Mouse (Mus musculus) neural tube, embryonic 14.5 days (tissue): ENCODE data around the gene Fyn. TPM values are rescaled to one million over a fixed set of nuclear protein-coding genes. Genes with fewer than 3 reads are reported as not detected.

Experiments used
- ATAC-seq: fragments of 200-750 bp; cut with Nextera tagmentation; 2 replicates; pipeline ENCODE4 v1.8.0; 2017; ENCODE audit warnings: low read depth, mild to moderate bottlenecking, moderate TSS enrichment, moderate library complexity
- H3K27ac ChIP-seq: fragments of 300-500 bp; sonication (generic); 2 replicates; pipeline ENCODE4 v1.5.1; 2014; ENCODE audit warnings: low read depth, mild to moderate bottlenecking, control low read depth, low read length, moderate library complexity, mixed read lengths
- H3K27me3 ChIP-seq: fragments of 300-500 bp; sonication (generic); 2 replicates; pipeline ENCODE4 v1.6.1; 2014; ENCODE audit warnings: low read length; ENCODE audit not compliant: control insufficient read depth, insufficient read depth
- H3K36me3 ChIP-seq: fragments of 300-500 bp; sonication (generic); 2 replicates; pipeline ENCODE4 v1.6.1; 2014; ENCODE audit warnings: low read length, mixed read lengths; ENCODE audit not compliant: control insufficient read depth, insufficient read depth
- H3K4me1 ChIP-seq: fragments of 300-500 bp; sonication (generic); 2 replicates; pipeline ENCODE4 v1.6.1; 2014; ENCODE audit warnings: low read length; ENCODE audit not compliant: control insufficient read depth, insufficient read depth
- H3K4me2 ChIP-seq: fragments of 300-500 bp; sonication (generic); 2 replicates; pipeline ENCODE4 v1.6.1; 2014; ENCODE audit warnings: mild to moderate bottlenecking, low read depth, low read length, control low read depth
- H3K4me3 ChIP-seq: fragments of 300-500 bp; sonication (generic); 2 replicates; pipeline ENCODE4 v1.5.1; 2014; ENCODE audit warnings: low read depth, low read length, control low read depth, mixed read lengths
- H3K9ac ChIP-seq: fragments of 300-500 bp; sonication (generic); replicated peaks from 2 replicates; pipeline ENCODE4 v1.6.1; 2014; ENCODE audit warnings: low read depth, mild to moderate bottlenecking, control low read depth, low read length, mixed read lengths
- H3K9me3 ChIP-seq: fragments of 300-500 bp; sonication (generic); 2 replicates; pipeline ENCODE4 v1.6.1; 2016; ENCODE audit warnings: low read length; ENCODE audit not compliant: control insufficient read depth
- WGBS: fragments of 180-500 bp; shearing (Covaris S2); extraction: QIAGEN DNeasy Blood & Tissue Kit; methylation state at CpG from one replicate; pipeline ENCODE4 v1.1.7; 2014; 5-methylcytosine and 5-hydroxymethylcytosine counted together
- polyA plus RNA-seq: library from polyadenylated mRNA; unstranded; fragments of >200 nt; fragmentation: Nextera tagmentation; extraction: Ambion mirVana; gene quantifications from 2 replicates; pipeline ENCODE4 v1.2.1, GENCODE M21; 2014

The Fyn gene
- polyA plus RNA-seq, 1 experiment from 2014 or later, result 113 TPM

- Histone ChIP-seq H3K27me3 (no peaks in the 10 kb centered on the region), H3K4me2 (no peak overlapping the region), H3K9me3 (no peaks in the 10 kb centered on the region), H3K4me3 (no peak overlapping the region), H3K9ac (no peak overlapping the region), H3K36me3 (no peaks in the 10 kb centered on the region), H3K27ac (peak overlapping the region; percentile 39; the same call in 1 of the 2 replicates), H3K4me1 (peaks cover 22% of the 10 kb centered on the region)
- ATAC-seq, result no peak
- WGBS, result 74% methylated on average over 9 of the region's 9 CpGs
These were observed 71.9 kb downstream of the Fyn start for GRCm38 (mm10) chr10:39440506-39440905.

- Histone ChIP-seq H3K4me1 (peaks cover 22% of the 10 kb centered on the region), H3K27me3 (no peaks in the 10 kb centered on the region), H3K27ac (no peak overlapping the region), H3K4me3 (no peak overlapping the region), H3K9me3 (no peaks in the 10 kb centered on the region), H3K9ac (no peak overlapping the region), H3K36me3 (no peaks in the 10 kb centered on the region), H3K4me2 (no peak overlapping the region)
- ATAC-seq, result no peak
These were observed 73.0 kb downstream of the Fyn start for GRCm38 (mm10) chr10:39441636-39442035.

GRCm38 (mm10) chr10:39443122-39443521 lies 74.5 kb downstream of the Fyn start:
- WGBS, result 74% methylated on average over 2 of the region's 2 CpGs
- peaks cover 17% of the 10 kb centered on the region for H3K4me1 ChIP-seq
- no peaks in the 10 kb centered on the region for H3K36me3 ChIP-seq
- no peak overlapping the region for H3K27ac ChIP-seq
- no peaks in the 10 kb centered on the region for H3K27me3 ChIP-seq
- no peak overlapping the region for H3K4me3 ChIP-seq
- no peak overlapping the region for H3K4me2 ChIP-seq
- H3K9me3 ChIP-seq, result no peaks in the 10 kb centered on the region
- no peak for ATAC-seq
- no peak overlapping the region for H3K9ac ChIP-seq

- ATAC-seq, result no peak
These were observed 75.3 kb downstream of the Fyn start for GRCm38 (mm10) chr10:39443947-39444346.

GRCm38 (mm10) chr10:39445870-39446269 lies 77.2 kb downstream of the Fyn start:
- Histone ChIP-seq H3K27ac (no peak overlapping the region), H3K27me3 (no peaks in the 10 kb centered on the region), H3K4me1 (peaks cover 23% of the 10 kb centered on the region; the same call in 1 of the 2 replicates), H3K9me3 (no peaks in the 10 kb centered on the region), H3K36me3 (no peaks in the 10 kb centered on the region), H3K4me3 (no peak overlapping the region), H3K9ac (no peak overlapping the region), H3K4me2 (no peak overlapping the region)
- 88% methylated on average over 11 of the region's 11 CpGs for WGBS
- ATAC-seq, result no peak

More at GRCm38 (mm10) chr10:39443947-39444346, 75.3 kb downstream of the Fyn start:
- no peak overlapping the region for H3K27ac ChIP-seq
- no peaks in the 10 kb centered on the region for H3K27me3 ChIP-seq
- peaks cover 15% of the 10 kb centered on the region for H3K4me1 ChIP-seq
- no peak overlapping the region for H3K9ac ChIP-seq
- H3K9me3 ChIP-seq, result no peaks in the 10 kb centered on the region
- no peak overlapping the region for H3K4me3 ChIP-seq
- no peaks in the 10 kb centered on the region for H3K36me3 ChIP-seq
- H3K4me2 ChIP-seq, result no peak overlapping the region

- Histone ChIP-seq H3K9me3 (no peaks in the 10 kb centered on the region), H3K4me3 (no peak overlapping the region), H3K36me3 (no peaks in the 10 kb centered on the region), H3K27me3 (no peaks in the 10 kb centered on the region), H3K4me2 (no peak overlapping the region), H3K4me1 (peaks cover 24% of the 10 kb centered on the region), H3K9ac (no peak overlapping the region), H3K27ac (no peak overlapping the region)
- no peak for ATAC-seq
- WGBS, result 90% methylated on average over 5 of the region's 5 CpGs
These were observed 78.1 kb downstream of the Fyn start for GRCm38 (mm10) chr10:39446706-39447105.

GRCm38 (mm10) chr10:39449179-39449578 lies 80.5 kb downstream of the Fyn start:
- Histone ChIP-seq H3K4me2 (no peak overlapping the region), H3K4me1 (peaks cover 30% of the 10 kb centered on the region), H3K27me3 (no peaks in the 10 kb centered on the region), H3K9ac (no peak overlapping the region), H3K36me3 (no peaks in the 10 kb centered on the region), H3K27ac (peak overlapping the region; percentile 36; the same call in 1 of the 2 replicates), H3K9me3 (no peaks in the 10 kb centered on the region), H3K4me3 (no peak overlapping the region)
- ATAC-seq, result no peak
- WGBS, result 63% methylated on average over 4 of the region's 4 CpGs

- peaks cover 30% of the 10 kb centered on the region for H3K4me1 ChIP-seq
- no peak overlapping the region for H3K4me2 ChIP-seq
- no peak for ATAC-seq
- H3K9ac ChIP-seq, result no peak overlapping the region
- no peak overlapping the region for H3K4me3 ChIP-seq
- no peaks in the 10 kb centered on the region for H3K27me3 ChIP-seq
- H3K36me3 ChIP-seq, result no peaks in the 10 kb centered on the region
- H3K27ac ChIP-seq, result peak overlapping the region; percentile 66
- H3K9me3 ChIP-seq, result no peaks in the 10 kb centered on the region
- WGBS, result 55% methylated on average over 8 of the region's 8 CpGs
These were observed 81.7 kb downstream of the Fyn start for GRCm38 (mm10) chr10:39450356-39450755.

- no peak overlapping the region for H3K4me2 ChIP-seq
- H3K27ac ChIP-seq, result 0 out of 2 replicates have a peak overlapping the region, but pooled peaks have one; percentile 45
- WGBS, result 68% methylated on average over 6 of the region's 6 CpGs
- H3K9me3 ChIP-seq, result no peaks in the 10 kb centered on the region
- no peak overlapping the region for H3K4me3 ChIP-seq
- no peak overlapping the region for H3K9ac ChIP-seq
- no peak for ATAC-seq
- peaks cover 30% of the 10 kb centered on the region for H3K4me1 ChIP-seq
- H3K36me3 ChIP-seq, result no peaks in the 10 kb centered on the region
- H3K27me3 ChIP-seq, result no peaks in the 10 kb centered on the region
These were observed 82.4 kb downstream of the Fyn start for GRCm38 (mm10) chr10:39451065-39451464.
